ENCODE assay signal across 8 mouse cellular contexts in genomic region chr1:112379651-112380264, GRCm38 (mm10).
DNase-seq lines count a peak whose midpoint lies in the region; ATAC-seq and TF ChIP-seq lines count a peak whose summit lies in the region.

No protein-coding gene starts in this region.

- in situ Hi-C loops in Patski (cut with MboI; ENCODE audit: low pct_unique_long_range_greater_than_20kb), result loop anchor here (5.0 kb wide), 2 partner anchors 517 to 717 kb away; partner anchors contain the start of gene Dsel

- H3K9me3 ChIP-seq in heart, embryonic 16.5 days (replicated peaks; ENCODE audit: control insufficient read depth, low read length), result no peaks in the 10 kb centered on the region
- no peaks in the 10 kb centered on the region for H3K9me3 ChIP-seq in forebrain, postnatal 0 days (ENCODE audit: low read length)
- H3K9me3 ChIP-seq in midbrain, embryonic 13.5 days, result no peaks in the 10 kb centered on the region

- no peak overlapping the region for H3K9ac ChIP-seq in heart, embryonic 16.5 days (ENCODE audit: low read length)
- H3K9ac ChIP-seq in forebrain, postnatal 0 days, result no peak overlapping the region
- H3K9ac ChIP-seq in midbrain, embryonic 13.5 days (replicated peaks), result no peak overlapping the region

- peak; percentile 65 for TF ChIP-seq CTCF in Patski (IDR thresholded peaks at IDR 0.05)
- TF ChIP-seq CTCF in forebrain, postnatal 0 days (IDR thresholded peaks at IDR 0.05; ENCODE audit: low read depth), result peak; percentile 96

- no peaks in the 10 kb centered on the region for H3K27me3 ChIP-seq in heart, embryonic 16.5 days (ENCODE audit: control insufficient read depth, insufficient read depth, low read length)
- H3K27me3 ChIP-seq in Patski, result no peaks in the 10 kb centered on the region
- H3K27me3 ChIP-seq in forebrain, postnatal 0 days (ENCODE audit: insufficient read depth, low read length), result no peaks in the 10 kb centered on the region
- H3K27me3 ChIP-seq in midbrain, embryonic 13.5 days, result no peaks in the 10 kb centered on the region

- intact Hi-C loops in heart, postnatal 25 days (cut with DNase I), result loop anchor here (2.0 to 5.0 kb wide), 2 partner anchors 517 to 719 kb away; partner anchors contain the start of gene Dsel

- 17% methylated on average over 2 of the region's 2 CpGs for WGBS in heart, embryonic 16.5 days
- WGBS in forebrain, postnatal 0 days, result 9% methylated on average over 2 of the region's 2 CpGs
- 15% methylated on average over 2 of the region's 2 CpGs for WGBS in midbrain, embryonic 13.5 days

- peak; percentile 45; the same call in 1 of the 2 replicates for ATAC-seq in heart, embryonic 16.5 days (replicated peaks; ENCODE audit: extremely low read depth, insufficient read depth, low FRiP score)
- ATAC-seq in Patski, result peak; percentile 74
- ATAC-seq in forebrain, postnatal 0 days, result peak; percentile 84
- peak; percentile 82 for ATAC-seq in midbrain, embryonic 13.5 days

- H3K4me3 ChIP-seq in heart, embryonic 16.5 days (ENCODE audit: low read length), result no peak overlapping the region
- H3K4me3 ChIP-seq in forebrain, postnatal 0 days (ENCODE audit: low read depth, low read length), result no peak overlapping the region
- no peak overlapping the region for H3K4me3 ChIP-seq in midbrain, embryonic 13.5 days (replicated peaks)

- H3K4me2 ChIP-seq in heart, embryonic 16.5 days (ENCODE audit: low read depth, low read length), result no peak overlapping the region
- no peak overlapping the region for H3K4me2 ChIP-seq in forebrain, postnatal 0 days (ENCODE audit: low read depth)
- no peak overlapping the region for H3K4me2 ChIP-seq in midbrain, embryonic 13.5 days (replicated peaks)

- H3K36me3 ChIP-seq in heart, embryonic 16.5 days (ENCODE audit: control insufficient read depth, insufficient read depth), result no peaks in the 10 kb centered on the region
- H3K36me3 ChIP-seq in forebrain, postnatal 0 days (ENCODE audit: insufficient read depth), result no peaks in the 10 kb centered on the region
- H3K36me3 ChIP-seq in midbrain, embryonic 13.5 days, result no peaks in the 10 kb centered on the region

- no peak overlapping the region for H3K27ac ChIP-seq in heart, embryonic 16.5 days (ENCODE audit: low read length)
- H3K27ac ChIP-seq in forebrain, postnatal 0 days (ENCODE audit: low read depth, low read length), result no peak overlapping the region
- no peak overlapping the region for H3K27ac ChIP-seq in midbrain, embryonic 13.5 days

- H3K4me1 ChIP-seq in heart, embryonic 16.5 days (ENCODE audit: control insufficient read depth, insufficient read depth, low read length), result no peaks in the 10 kb centered on the region
- no peaks in the 10 kb centered on the region for H3K4me1 ChIP-seq in forebrain, postnatal 0 days (ENCODE audit: insufficient read depth)
- H3K4me1 ChIP-seq in midbrain, embryonic 13.5 days (replicated peaks), result no peaks in the 10 kb centered on the region

- POLR2A ChIA-PET in Patski (lab: Charles Lee), result no interaction called here

- no peak for DNase-seq in heart, postnatal 25 days (ENCODE audit: low spot score)
- no peak for DNase-seq in Patski (ENCODE audit: low read depth, low spot score)
- peak; percentile 82 for DNase-seq in forebrain, postnatal 0 days
- peak; percentile 18 for DNase-seq in kidney, postnatal 14 days
- no peak for DNase-seq in spleen, postnatal 36 days (ENCODE audit: low spot score in 2 of 2)
- no peak for DNase-seq in urinary bladder, adult 2 months (ENCODE audit: low spot score)

- CTCF ChIA-PET in Patski (lab: Charles Lee), result no interaction called here

Comparison
In these comparisons a context has a peak if more than half of its experiments do, and no peak if none do; other contexts are left out.
1. DNase-seq: peak in forebrain, postnatal 0 days (single experiment) and kidney, postnatal 14 days (single experiment); none in heart, postnatal 25 days (single experiment), Patski (single experiment), spleen, postnatal 36 days (0 of 2) and urinary bladder, adult 2 months (single experiment).
2. Peak in every context shown above with its lines, with median percentiles within 50 percentile points of each other: ATAC-seq.